Mouse (Mus musculus): Measurements from ENCODE around the gene Smox. TPM values are rescaled to one million over a fixed set of nuclear protein-coding genes. Genes with fewer than 3 reads are reported as not detected.

Smox gene
- total RNA-seq, 2 experiments from 2014 or later: 20.1 to 21.0 TPM

DNA sequence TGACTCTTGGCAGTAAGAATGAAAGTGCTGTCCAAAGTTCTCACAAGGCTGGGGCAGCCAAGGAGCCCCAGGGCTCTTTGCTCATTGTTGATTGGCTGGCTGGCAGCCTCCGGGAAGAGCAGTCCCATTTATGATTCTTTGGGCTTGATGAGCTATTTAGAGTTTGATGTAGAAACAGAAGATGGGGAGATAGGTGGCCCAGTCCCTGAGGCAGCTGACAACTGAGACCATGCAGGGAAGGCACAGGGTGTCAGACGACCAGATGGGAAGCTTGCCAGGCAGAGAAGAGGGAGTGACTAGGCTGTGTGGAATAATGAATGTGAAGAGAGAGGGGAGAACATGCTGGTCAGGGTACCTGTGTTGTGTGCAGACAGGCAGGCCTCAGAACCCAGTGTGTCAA, 22.2 kb downstream of the Smox start:
- DNase-seq: no peak

DNA sequence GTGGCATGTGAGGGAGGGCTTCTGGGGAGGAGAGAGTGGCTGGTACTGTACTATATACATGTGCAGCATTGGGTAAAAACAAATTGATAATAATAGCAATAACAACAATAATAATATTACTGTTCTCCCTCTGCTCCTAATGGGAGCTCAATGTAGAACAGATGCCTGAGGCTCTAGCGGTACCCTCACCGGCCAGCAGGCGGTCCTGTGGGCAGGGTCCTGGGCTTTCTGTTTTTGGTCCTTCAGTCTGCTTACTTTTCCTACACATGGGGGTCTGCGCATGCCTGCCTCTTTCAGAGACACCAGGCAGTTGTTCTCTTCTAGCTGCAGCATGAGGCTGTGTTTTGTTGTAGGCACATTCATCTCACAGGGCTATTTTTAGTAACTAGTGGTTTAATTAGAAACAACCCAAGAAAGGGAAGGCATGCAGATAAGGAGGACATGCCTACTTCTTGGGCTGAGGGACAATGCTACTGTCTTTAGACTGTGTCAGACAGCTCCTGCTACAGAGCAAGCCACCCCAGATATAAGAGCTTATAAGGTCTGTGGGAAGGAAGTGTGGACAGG, 22.8 kb downstream of the Smox start:
- DNase-seq: no peak

- no peak for DNase-seq
Observed at GRCm38 (mm10) chr2:131517550-131517949, 26.3 kb downstream of the Smox start.

DNA sequence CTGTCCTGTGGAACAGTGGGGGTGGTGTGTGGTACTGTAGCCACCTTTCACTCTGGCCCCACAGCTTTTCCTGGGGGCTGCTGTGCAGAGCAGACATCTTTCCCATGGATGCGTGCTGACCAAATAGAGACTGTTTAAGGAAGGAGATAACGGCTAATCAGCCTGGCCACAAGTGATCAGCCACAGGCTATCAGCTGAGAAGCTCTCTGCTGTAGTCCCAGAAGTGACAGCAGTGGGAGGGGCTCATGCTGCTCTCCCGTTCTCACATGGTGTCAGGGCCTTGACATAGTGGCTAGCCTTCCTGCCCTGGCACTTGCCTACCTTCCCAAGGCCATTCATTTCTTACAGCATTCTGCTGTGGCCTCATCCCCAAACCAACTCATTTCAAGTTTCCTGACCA, 27.5 kb downstream of the Smox start:
- no peak for DNase-seq

DNA sequence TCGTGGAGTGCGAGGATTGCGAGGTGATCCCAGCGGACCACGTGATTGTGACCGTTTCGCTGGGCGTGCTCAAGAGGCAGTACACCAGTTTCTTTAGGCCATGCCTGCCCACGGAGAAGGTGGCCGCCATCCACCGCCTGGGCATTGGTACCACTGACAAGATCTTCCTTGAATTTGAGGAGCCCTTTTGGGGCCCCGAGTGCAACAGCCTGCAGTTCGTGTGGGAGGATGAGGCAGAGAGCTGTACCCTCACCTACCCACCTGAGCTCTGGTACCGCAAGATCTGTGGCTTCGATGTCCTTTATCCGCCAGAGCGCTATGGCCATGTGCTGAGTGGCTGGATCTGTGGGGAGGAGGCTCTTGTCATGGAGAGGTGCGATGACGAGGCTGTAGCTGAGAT, 29.4 kb downstream of the Smox start:
- DNase-seq: no peak

DNA sequence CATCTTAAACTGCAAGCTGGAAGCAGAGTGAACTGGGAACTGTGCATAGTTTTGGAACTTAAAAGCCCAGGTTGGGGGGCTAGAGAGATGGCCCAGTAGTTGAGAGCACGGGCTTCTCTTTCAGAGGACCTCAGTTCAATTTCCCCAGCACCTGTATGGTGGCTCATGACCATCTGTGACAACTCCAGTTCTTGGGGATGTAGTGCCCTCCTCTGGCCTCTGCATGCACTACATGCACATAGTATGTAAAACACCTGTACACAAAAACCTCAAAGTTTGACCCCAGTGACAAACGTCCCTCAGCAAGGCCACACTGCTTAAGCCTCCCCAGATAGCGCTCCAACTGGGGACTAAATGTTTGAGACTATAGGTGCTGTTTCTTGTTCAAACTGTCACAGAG, 35.8 kb downstream of the Smox start:
- DNase-seq: peak; percentile 39

DNA sequence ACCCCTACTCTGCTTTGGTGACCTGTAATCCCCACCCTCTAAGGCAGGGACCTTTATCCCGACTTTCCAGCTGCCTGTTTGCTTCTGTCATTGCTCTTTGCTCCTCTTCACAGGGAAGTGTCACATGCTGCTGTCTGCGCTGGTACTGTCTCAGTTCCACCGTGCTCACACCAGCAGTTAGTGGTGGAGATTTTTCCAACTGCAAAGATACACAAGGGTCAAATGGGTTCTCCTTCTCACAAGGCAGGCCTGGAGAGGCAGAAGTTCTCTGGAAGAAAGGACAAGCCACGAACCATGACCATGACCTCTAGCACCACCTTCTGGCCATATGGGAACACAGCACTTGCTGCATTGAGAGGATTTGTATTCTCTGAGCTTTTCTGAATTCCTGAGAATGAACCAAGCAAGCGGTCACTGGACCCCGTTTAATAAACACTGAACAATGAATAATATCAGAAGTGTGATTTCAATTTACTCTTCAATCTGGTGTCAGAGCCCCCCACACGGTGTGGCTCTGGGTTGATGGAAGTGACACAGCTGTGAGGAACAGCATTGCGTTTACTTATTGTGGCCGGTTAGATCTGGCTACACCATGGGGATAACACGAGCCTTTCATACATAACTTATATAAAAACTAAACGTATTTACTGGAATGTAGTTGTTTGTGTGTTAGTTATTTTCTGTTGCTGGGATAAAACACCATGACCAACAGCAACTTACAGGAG, 38.8 kb downstream of the Smox start:
- DNase-seq: peak; percentile 74

GRCm38 (mm10) chr2:131530623-131531008, 39.3 kb downstream of the Smox start:
- peak; percentile 68 for DNase-seq

DNA sequence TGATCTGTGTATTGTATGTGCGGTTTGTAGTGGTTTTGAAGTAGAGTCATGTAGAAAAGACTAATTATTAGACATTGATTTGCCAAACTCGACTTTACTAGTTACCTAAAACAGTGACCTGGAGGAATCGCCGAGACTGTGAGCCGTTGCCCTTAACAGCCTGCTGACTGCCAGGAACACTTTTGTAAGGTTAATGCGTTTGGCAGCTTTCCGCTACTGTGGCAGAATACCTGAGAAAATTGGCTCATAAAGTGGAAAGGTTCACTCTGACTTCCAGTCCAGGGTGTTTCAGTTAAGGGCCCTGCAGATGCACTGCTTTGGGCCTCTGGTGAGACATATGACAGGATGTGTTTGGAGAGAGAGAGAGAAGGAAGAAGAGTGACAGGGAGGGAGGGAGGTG, 40.0 kb downstream of the Smox start:
- DNase-seq: no peak

GRCm38 (mm10) chr2:131535168-131535567, 43.9 kb downstream of the Smox start:
- DNase-seq: no peak

DNA sequence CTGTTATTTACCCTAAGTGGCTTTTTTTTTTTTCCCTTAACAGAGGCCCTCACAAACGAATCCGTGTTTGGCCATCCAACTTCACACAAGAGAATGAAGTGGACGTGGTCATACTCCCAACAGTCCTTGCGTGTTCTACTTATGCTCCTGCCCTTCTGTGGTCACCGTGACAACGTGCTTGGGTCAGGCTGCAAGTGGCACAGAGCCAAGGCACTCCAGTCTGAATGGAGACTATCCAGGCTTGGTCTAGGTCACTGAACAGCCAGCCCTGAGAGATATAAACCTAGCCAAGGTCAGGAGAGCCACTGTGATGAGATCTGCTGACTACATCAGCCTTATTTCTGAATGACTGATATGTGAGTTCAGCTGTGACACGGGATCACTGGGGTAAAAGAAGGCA, 47.0 kb downstream of the Smox start:
- peak; percentile 86 for DNase-seq

DNA sequence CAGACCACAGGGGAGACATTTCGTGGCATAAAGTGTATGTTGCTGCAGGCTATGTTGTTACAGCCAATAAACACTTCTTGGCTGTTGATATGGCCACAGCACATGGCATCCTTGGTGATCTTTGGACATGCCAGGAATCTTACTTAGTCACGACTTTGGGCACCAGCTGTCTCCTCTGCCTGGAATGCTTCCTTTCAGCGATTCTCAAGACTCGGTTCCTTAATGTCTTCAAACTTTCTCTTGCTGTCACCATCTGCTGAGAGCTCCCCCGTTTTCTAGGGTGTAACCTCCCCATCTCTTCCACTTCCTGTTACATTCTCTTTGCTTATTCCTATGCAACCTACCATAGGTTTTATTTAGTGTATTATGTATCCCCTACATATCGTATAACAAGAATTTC, 48.5 kb downstream of the Smox start:
- no peak for DNase-seq

DNA sequence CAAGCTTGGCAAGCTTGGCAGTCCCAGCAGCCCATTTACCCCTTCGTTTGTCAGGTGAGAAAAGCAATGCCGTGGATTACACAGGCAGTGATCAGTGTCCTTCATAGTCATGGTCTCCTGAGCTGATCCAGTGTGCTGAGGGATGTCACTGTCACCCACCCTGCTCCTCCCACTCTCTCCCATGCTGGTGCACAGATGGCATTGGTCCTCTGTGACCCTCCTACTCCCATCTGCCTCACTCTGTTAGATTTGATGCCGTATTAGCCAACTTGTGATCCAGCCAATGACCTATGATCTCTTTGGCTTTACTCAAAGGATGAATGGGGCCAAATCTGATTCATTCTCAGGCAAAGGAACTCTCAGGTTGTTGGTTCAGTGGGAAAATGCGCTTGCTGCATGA, 50.4 kb downstream of the Smox start:
- DNase-seq: peak; percentile 39

- DNase-seq: no peak
Observed at GRCm38 (mm10) chr2:131542531-131542930, 51.2 kb downstream of the Smox start.

DNA sequence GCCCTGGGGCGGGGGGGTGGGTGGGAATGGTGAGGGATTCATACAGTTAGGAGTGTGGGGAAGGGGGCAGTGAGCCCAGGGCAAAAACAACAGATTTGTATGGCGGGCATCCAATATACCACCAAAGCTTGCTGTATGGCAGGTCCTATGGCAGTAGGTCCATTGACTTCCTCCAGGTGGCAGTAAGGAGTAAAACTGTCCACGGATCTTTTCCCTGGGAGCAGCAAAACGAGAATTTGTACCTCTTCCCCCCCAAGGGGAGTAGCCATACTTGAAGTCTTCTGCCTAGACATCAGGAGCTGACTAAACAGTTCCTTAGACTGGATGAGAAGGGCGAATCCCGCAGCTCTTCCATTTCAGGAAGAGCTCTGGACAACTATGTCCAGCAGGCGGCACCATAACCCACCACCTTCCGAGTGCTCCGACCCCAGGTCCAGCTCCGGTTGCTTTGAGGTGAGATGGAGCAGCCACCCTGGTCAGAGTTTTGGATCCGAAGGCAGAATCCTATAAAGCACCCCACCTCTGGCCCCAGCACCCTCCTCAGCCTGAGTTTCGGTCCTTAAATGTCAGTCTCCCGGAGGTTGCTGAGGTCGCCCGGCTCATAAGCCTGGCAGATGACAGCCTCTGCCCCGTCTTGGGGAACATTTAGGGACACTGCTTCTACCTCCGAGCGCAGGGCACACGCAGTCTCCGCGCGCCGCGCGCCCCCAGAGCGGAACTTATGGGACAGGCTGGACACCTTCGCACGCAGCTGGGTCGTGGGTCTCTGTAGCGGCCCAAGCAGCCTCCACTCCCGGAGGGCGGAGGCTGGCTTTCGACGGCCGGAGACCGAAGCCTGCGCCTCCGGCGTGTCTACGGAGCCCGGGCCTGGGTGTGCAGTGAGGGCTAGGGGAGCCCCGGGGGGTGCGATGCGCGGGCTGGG, 54.4 kb downstream of the Smox start:
- peak; percentile 69 for DNase-seq

GRCm38 (mm10) chr2:131546308-131546700, 55.0 kb downstream of the Smox start:
- DNase-seq: no peak

- DNase-seq: no peak
Observed at GRCm38 (mm10) chr2:131546745-131547408, 55.6 kb downstream of the Smox start.

DNA sequence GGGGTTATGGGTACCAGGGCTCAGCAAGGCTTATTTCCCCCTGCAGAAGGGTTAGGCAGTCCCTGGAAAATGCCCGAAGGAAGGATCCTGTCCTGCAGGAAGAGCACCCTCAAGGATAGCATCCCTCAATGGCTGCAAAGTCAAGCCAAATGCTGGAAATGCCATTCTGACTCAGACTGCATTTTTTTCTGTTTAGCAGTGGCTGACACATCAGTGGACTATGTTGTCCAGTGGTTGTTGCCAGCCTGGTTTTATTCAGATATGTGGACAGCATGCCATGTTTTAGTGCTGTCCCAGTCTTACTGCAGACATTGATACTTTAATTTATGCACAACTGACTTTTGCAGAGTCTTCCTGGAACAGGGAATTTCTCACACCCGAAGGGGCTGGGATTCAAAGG, 57.0 kb downstream of the Smox start:
- DNase-seq: peak; percentile 33

- DNase-seq: no peak
Observed at GRCm38 (mm10) chr2:131549090-131549489, 57.8 kb downstream of the Smox start.

DNA sequence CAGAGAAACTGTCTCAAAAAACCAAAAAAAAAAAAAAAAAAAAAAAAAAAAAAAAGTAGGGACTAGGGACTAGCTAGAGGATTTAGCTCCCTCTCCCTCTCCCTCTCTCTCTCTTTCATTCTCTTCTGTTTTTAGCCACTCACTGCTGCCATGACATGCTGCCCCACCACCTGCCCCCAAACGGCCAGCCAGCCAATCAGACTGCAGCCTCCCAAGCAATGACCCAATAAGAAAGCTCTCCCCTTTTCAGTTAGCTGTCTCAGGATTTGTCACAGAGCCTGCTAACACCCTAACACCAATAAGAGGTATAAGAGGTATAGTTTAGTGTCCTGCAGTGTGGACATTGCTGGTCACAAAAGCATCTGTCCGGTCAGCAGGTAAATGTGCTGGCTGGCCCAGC, 59.2 kb downstream of the Smox start:
- no peak for DNase-seq

DNA sequence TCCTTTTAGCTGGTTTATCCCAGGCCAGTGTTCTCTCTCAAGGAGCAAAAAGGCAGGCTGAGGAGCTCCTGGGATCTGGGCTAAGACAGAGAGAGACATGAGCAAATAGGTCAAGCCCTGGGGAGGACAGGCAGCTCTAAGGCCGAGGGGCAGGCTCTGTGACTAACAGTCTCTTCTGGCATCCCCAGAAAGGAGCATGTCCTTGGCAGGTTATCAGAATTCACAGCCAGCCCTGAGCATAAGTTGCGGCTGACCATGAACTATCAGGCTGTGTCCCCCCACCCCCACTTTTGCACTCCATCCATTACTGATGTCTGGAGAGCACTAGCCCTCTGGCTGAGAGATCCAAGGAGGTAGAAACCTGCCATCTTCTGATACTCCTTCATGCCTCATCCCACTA, 59.6 kb downstream of the Smox start:
- peak; percentile 87 for DNase-seq

GRCm38 (mm10) chr2:131551701-131552620, 60.7 kb downstream of the Smox start:
- peak; percentile 64 for DNase-seq

All from adrenal gland, postnatal 10 days (tissue).